Mouse (Mus musculus) spleen, embryonic (tissue): ENCODE results near the gene Ppp1r14a.

Source experiments
- CTCF ChIA-PET: fragments of 350-600 bp; sonication (Branson Sonifier 250); formaldehyde crosslinking; loops from one replicate; lab custom pipeline; 2022; lab: Charles Lee

Gene Ppp1r14a

DNA sequence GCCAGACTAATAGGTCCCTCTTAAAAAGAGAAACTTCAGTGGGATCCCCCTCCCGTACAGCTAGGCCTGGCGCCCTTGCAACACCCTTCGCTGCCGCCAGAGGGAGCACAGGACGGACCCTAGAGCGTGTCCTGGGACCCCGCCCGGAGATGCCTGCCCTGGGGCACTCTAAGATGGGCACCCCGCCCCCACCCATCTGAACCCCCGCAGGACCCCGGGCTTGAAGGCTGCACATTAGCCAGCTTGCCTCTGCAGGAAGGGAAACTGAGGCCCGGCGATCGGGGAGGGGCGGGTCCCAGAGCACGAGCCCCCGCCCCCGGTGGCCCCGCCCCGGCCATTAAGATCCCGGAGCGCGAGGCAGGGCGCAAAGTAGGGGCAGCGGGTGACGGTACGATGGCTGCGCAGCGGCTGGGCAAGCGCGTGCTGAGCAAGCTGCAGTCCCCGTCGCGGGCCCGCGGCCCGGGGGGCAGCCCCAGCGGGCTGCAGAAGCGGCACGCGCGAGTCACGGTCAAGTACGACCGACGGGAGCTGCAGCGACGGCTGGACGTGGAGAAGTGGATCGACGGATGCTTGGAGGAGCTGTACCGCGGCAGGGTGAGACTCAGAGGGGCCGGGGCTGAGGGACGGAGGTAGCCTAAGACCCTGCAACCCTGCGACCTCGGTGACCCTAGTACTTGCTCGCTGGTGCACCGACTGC lies at the start of gene Ppp1r14a:
Gene Ppp1r14a, plus strand, starts transcription at position 367 of the 697 bp plus-strand sequence.
- CTCF ChIA-PET = interaction anchor here (0.6 kb wide), 2 partner anchors 110 to 1996 kb away, joined by 4 to 5 read pairs; no protein-coding TSS in a partner anchor

DNA sequence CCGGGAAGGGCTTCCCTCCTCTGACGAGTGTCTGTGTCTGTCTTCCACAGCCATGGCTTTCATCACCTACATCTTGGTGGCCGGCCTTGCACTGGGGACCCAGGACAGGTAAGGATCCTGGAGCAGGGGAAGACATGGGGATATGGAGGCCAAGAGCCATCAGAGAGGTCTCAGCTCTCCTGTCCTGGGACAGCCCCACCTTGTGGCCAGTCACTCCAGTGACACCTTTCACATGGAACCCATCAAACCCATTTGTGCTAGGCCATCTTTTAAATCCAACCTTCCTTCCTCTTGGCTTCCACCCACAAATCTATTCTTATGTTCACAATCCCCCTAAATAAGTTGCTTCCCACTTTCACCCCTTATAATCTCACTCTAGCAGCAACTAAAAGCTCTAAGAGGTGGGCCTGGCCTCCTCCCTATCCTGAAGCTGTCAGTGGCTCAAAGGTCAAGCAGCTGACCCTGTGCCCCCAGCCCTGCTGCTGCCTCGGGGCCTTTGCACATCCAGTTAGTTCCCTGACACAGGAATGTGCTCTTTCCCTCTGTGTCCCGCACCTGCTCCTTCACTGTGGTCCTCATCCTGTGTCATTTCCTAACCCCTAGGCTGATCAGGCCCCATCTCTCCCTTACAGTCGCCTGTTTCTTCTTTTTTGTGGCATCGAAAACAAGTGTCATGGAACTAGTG lies 44.2 kb upstream of the Ppp1r14a start:
- CTCF ChIA-PET = interaction anchor here (0.8 to 1.1 kb wide), 2 partner anchors 70 to 118 kb away, joined by 4 to 7 read pairs; no protein-coding TSS in a partner anchor

DNA sequence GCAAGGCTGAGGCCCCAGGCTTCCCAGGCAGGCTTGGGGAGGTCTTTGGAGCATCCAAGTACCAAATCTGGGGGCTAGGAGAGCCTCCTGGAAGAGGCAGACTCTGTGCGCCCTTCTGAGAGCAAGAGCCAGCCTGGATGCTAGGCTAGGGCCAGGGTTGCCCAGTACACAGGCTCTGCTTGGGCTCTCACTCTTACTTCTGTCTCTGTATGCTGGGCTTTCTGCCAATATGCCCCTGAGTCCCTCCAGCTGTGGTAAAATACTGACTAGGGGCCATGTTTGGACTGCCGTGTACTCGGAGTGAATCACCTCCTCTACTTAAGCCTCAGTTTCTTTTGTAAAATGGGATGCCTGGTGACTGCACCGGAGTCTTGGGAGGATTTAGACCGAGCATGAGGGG lies 43.1 kb upstream of the Ppp1r14a start:
- CTCF ChIA-PET = interaction anchor here (0.6 to 0.8 kb wide), 2 partner anchors 71 to 98 kb away, joined by 4 to 8 read pairs; no protein-coding TSS in a partner anchor

DNA sequence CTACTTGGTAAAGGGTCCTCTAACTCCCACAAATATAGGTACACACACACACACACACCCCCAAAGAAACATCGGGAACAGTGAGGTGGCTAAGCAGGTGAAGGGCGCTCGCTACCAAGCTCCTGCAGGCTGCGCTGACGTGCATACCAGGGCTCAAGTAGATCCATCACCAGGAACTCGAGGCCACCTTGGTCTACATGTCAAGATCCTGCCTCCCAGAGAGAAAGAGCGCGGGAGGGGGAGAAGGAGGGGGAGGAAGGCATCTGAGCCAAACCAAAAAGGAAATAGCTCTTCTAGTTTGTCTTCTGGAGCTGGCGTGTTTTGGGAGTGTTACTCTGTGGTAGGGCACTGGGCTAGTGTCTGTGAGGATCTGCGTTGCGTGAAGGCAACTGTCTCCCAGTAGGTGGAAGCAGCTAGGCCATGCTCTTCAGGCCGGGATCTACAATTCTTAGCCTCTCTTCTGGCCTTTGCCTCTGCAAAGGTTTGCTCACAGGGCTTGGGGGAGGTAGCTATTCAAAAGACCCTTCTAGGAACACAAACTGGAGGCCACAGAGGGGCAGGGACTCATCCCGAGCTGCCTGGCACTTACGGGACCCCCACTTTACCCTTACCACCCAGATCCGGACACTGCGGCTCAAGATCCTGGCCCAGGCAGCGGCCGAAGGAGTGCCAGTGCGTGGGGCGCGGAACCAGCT lies 42.3 kb upstream of the Ppp1r14a start:
- CTCF ChIA-PET = interaction anchor here (0.6 to 0.7 kb wide), 5 partner anchors 9 to 1987 kb away, joined by 3 to 18 read pairs (median 5); no protein-coding TSS in a partner anchor

GRCm38 (mm10) chr7:29247314-29247700 lies 41.8 kb upstream of the Ppp1r14a start:
- CTCF ChIA-PET = interaction anchor here (0.6 to 0.7 kb wide), 2 partner anchors 34 to 87 kb away, joined by 3 to 18 read pairs; no protein-coding TSS in a partner anchor

- CTCF ChIA-PET = interaction anchor here (0.7 kb wide), 1 partner anchor 9 kb away, joined by 3 read pairs; no protein-coding TSS in a partner anchor
These were observed 41.4 kb upstream of the Ppp1r14a start for GRCm38 (mm10) chr7:29247706-29248105.

DNA sequence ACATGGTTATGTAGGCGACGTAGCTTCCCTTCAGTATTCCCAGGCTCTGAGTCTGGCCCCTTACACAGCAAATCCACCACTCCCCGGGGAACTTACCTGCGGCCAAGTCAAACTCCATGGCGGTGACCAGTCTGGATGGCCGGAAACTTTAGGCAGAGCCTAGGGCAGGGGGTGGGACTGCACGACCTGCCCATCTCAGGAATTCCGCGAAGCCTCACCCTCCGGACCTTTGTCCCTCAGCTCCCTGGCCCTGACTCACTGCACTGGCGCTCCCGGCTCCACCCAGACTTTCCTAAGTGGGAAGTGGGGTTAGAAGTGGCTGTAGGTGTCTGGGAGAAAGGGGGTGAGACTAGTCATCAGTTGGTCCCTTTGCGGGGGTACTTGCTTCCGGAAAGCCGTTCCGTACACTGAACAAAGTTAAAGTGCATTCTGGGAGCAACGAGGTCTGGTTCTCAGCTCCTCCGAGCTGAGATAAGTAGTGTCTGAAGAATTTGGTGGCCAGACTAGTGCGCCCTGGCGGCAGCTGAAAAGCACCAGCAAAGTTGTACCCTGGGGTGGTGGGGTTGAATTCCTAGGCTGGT lies 40.8 kb upstream of the Ppp1r14a start, which contains the start of gene 2200002D01Rik:
Gene 2200002D01Rik, minus strand, starts transcription at position 206 of the 581 bp plus-strand sequence.
- CTCF ChIA-PET = interaction anchor here (0.7 kb wide), 1 partner anchor 9 kb away, joined by 3 read pairs; no protein-coding TSS in a partner anchor

- CTCF ChIA-PET = interaction anchor here (0.6 kb wide), 1 partner anchor 46 kb away, joined by 3 read pairs; no protein-coding TSS in a partner anchor
These were observed 37.9 kb upstream of the Ppp1r14a start for GRCm38 (mm10) chr7:29251166-29251565.

DNA sequence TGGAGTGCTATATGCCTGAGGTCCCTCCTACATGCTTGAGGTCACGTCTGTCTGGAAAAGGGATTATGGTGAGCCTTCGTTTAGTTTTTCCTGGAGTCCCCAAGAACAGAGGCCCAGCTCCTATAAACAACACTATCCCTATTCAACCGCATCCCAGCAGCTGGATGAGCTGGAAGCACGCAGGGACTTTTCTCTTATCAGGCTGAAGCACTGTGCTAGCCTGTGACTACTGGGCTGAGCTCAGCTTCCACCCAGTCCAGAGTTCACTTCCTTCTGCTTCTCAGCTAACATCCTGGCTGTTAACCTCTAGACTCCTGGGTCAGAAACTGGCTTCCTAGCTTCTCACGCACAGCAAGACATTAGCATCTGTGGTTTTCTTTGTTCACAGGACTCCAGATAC lies 35.3 kb upstream of the Ppp1r14a start:
- CTCF ChIA-PET = interaction anchor here (0.6 kb wide), 1 partner anchor 16 kb away, joined by 8 read pairs; no protein-coding TSS in a partner anchor

GRCm38 (mm10) chr7:29255875-29256274 lies 33.2 kb upstream of the Ppp1r14a start:
- CTCF ChIA-PET = no interaction called here

DNA sequence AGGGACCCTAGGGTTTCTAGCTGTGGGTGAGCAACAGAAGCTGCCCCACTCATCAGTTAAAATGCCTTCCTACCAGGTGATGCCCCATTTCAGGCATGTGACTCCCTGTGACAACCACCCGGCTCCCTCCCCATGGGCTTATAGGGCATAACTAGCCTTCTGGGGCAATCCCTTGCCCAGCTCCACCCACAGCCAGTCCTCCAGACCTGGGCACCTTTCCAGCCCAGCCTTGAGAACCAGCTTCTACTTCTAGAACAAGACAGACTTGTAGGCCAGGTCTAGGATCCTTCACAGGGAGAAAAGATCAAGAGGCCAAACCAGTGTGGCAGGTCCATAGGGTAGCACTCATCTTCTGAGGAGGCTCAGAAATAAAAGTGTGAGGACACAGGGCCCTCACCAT lies 31.7 kb upstream of the Ppp1r14a start:
- CTCF ChIA-PET = no interaction called here

- CTCF ChIA-PET = no interaction called here
These were observed 29.1 kb upstream of the Ppp1r14a start for GRCm38 (mm10) chr7:29259781-29260730.

GRCm38 (mm10) chr7:29262151-29262550 lies 27.0 kb upstream of the Ppp1r14a start:
- CTCF ChIA-PET = no interaction called here

- CTCF ChIA-PET = interaction anchor here (0.5 kb wide), 1 partner anchor 1543 kb away, joined by 3 read pairs; no protein-coding TSS in a partner anchor
These were observed 25.3 kb upstream of the Ppp1r14a start for GRCm38 (mm10) chr7:29263831-29264230.

GRCm38 (mm10) chr7:29265636-29266035 lies 23.5 kb upstream of the Ppp1r14a start:
- CTCF ChIA-PET = no interaction called here

DNA sequence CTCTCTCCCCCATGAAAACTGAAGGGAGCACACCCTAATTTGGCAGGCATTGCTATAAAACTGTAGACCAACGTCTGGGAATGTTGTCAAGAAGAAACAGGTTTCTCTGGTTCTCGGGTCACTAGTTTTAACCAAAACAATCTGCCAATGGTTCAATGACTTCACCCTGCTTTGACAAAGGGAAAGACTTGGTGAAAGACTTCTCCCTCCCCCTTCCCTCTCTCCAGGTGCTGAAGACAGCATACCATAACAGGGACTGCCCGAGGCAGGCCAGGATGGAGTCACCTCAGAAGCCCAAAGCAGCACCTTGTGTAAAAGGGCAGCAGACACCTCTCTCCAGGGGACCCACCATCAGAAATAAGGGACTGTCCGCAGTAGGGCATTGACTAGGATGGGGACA lies 22.2 kb upstream of the Ppp1r14a start:
- CTCF ChIA-PET = no interaction called here

DNA sequence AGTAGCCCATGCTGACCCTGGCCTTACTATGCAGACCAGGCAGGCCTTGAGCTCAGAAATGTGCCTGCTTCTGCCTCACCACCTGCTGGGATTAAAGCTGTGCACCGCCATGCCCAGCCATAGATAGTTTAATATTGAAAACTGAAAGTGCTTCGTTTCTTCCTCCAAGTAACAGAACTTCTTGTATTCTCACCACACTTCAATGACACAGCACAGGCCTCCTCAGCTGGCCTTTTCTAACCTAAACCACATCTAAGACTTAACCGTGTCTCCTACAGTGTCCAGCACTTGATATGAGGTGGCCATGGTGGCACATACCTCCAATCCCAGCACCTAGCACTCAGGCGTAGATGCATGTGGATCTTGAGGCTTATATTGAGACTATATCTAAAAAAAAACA lies 18.7 kb upstream of the Ppp1r14a start:
- CTCF ChIA-PET = no interaction called here

GRCm38 (mm10) chr7:29271687-29272465 lies 17.2 kb upstream of the Ppp1r14a start:
- CTCF ChIA-PET = no interaction called here

- CTCF ChIA-PET = interaction anchor here (0.6 kb wide), 1 partner anchor 132 kb away, joined by 5 read pairs; no protein-coding TSS in a partner anchor
These were observed 12.4 kb upstream of the Ppp1r14a start for GRCm38 (mm10) chr7:29276715-29277114.
